Mouse (Mus musculus) heart, embryonic 12.5 days (tissue): ENCODE measurements around the gene Ppp1r14d. TPM values are rescaled to one million over a fixed set of nuclear protein-coding genes. Genes with fewer than 3 reads are reported as not detected.
A peak's percentile ranks its signal among the peaks of the same experiment; 100 is the strongest.

Source experiments
- ATAC-seq: fragments of 200-750 bp; cut with Nextera tagmentation; 2 replicates; pipeline ENCODE4 v1.8.0; 2017; ENCODE audit warnings: moderate TSS enrichment, moderate library complexity; ENCODE audit not compliant: insufficient number of reproducible peaks, low FRiP score
- H3K27ac ChIP-seq: fragments of 300-500 bp; sonication (generic); 2 replicates; pipeline ENCODE4 v1.5.1; 2016; ENCODE audit warnings: mild to moderate bottlenecking, moderate library complexity; ENCODE audit not compliant: poor library complexity, severe bottlenecking
- H3K27me3 ChIP-seq: fragments of 300-500 bp; sonication (generic); replicated peaks from 2 replicates; pipeline ENCODE4 v1.6.1; 2016; ENCODE audit warnings: mild to moderate bottlenecking, moderate library complexity
- H3K36me3 ChIP-seq: fragments of 300-500 bp; sonication (generic); 2 replicates; pipeline ENCODE4 v1.6.1; 2016; ENCODE audit warnings: mild to moderate bottlenecking, moderate library complexity
- H3K4me1 ChIP-seq: fragments of 300-500 bp; sonication (generic); replicated peaks from 2 replicates; pipeline ENCODE4 v1.6.1; 2016; ENCODE audit warnings: mild to moderate bottlenecking
- H3K4me2 ChIP-seq: fragments of 300-500 bp; sonication (generic); 2 replicates; pipeline ENCODE4 v1.6.1; 2016; ENCODE audit warnings: mild to moderate bottlenecking, moderate library complexity
- H3K4me3 ChIP-seq: fragments of 300-500 bp; sonication (generic); 2 replicates; pipeline ENCODE4 v1.5.1; 2016; ENCODE audit warnings: mild to moderate bottlenecking
- H3K9ac ChIP-seq: fragments of 300-500 bp; sonication (generic); 2 replicates; pipeline ENCODE4 v1.6.1; 2016; ENCODE audit warnings: mild to moderate bottlenecking, moderate library complexity
- H3K9me3 ChIP-seq: fragments of 300-500 bp; sonication (generic); replicated peaks from 2 replicates; pipeline ENCODE4 v1.6.1; 2016; ENCODE audit warnings: mild to moderate bottlenecking, moderate library complexity
- WGBS: fragments of 180-500 bp; shearing (Covaris S2); methylation state at CpG from one replicate; pipeline ENCODE4 v1.1.7; 2016; 5-methylcytosine and 5-hydroxymethylcytosine counted together
- polyA plus RNA-seq: library from polyadenylated mRNA; unstranded; fragments of >200 nt; fragmentation: Nextera tagmentation; extraction: Ambion mirVana; gene quantifications from 2 replicates; pipeline ENCODE4 v1.2.1, GENCODE M21; 2016

Gene Ppp1r14d
- polyA plus RNA-seq, 1 experiment from 2014 or later: not detected

DNA sequence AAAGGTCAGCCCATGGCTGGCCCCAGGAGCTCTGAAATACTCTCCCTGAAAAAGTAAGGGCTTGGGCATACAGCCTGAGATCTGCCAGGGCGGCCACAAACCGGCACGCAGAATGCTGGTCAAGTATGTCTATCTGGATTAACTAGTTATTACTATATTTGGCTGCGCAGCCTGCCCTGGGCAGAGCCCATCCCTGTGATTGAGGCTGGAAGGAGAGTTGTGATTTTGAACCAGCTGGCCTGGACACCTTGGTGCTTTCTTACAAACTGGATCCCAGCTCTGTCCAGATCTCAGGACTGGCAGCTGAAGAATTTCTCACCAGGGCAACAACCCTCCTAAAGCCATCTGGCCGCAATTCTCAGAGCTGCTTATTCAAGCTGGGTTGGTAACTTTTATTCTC, 35.6 kb downstream of the Ppp1r14d start:
- H3K9me3 ChIP-seq: no peaks in the 10 kb centered on the region
- ATAC-seq: no peak
- H3K9ac ChIP-seq: 0 out of 2 replicates have a peak overlapping the region, but pooled peaks have one; percentile 2

GRCm38 (mm10) chr2:119190969-119191368, 38.7 kb downstream of the Ppp1r14d start:
- Histone ChIP-seq H3K4me1 (0 out of 2 replicates have a peak, but pooled peaks cover 7% of the 10 kb centered on the region), H3K36me3 (no peaks in the 10 kb centered on the region), H3K9me3 (no peaks in the 10 kb centered on the region), H3K27me3 (no peaks in the 10 kb centered on the region), H3K27ac (no peak overlapping the region), H3K9ac (no peak overlapping the region), H3K4me3 (no peak overlapping the region), H3K4me2 (no peak overlapping the region)
- no peak for ATAC-seq
- WGBS: 76% methylated on average over 5 of the region's 5 CpGs

More for the DNA sequence above, 35.6 kb downstream of the Ppp1r14d start:
- H3K36me3 ChIP-seq: no peaks in the 10 kb centered on the region
- H3K4me3 ChIP-seq: no peak overlapping the region
- H3K4me1 ChIP-seq: peaks cover 9% of the 10 kb centered on the region; the same call in 1 of the 2 replicates
- no peak overlapping the region for H3K4me2 ChIP-seq
- 78% methylated on average over 5 of the region's 5 CpGs for WGBS
- H3K27me3 ChIP-seq: no peaks in the 10 kb centered on the region
- H3K27ac ChIP-seq: no peak overlapping the region

- Histone ChIP-seq H3K27ac (no peak overlapping the region), H3K9ac (no peak overlapping the region), H3K27me3 (no peaks in the 10 kb centered on the region), H3K9me3 (no peaks in the 10 kb centered on the region), H3K4me1 (0 out of 2 replicates have a peak, but pooled peaks cover 4% of the 10 kb centered on the region), H3K36me3 (peaks cover 11% of the 10 kb centered on the region), H3K4me2 (peak overlapping the region; percentile 76), H3K4me3 (peak overlapping the region; percentile 41)
- ATAC-seq: peak; percentile 87
- WGBS: 8% methylated on average over 15 of the region's 15 CpGs
These were observed 40.5 kb downstream of the Ppp1r14d start for GRCm38 (mm10) chr2:119189029-119189710.

DNA sequence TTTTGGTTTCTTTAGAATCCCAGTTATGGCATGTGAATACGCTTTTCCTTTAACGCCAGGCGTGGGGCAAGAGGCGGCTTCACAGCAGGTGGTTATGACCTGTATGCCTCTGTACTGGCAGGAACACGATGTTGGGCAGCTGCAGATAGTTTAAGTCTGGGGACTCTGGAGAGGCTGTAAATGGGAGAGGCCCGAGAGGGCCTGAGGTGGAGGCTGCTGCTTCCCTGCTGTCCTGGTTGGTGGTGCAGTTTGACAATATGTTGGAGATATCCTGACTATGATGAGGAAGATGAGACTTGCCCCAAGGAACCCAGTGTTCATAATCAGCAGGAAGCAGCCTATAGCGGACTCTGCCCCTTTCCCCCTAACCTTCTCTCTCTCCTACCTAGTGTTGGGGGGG, 46.8 kb downstream of the Ppp1r14d start:
- H3K4me1 ChIP-seq: no peaks in the 10 kb centered on the region
- 86% methylated on average over 7 of the region's 7 CpGs for WGBS
- H3K4me2 ChIP-seq: no peak overlapping the region
- no peaks in the 10 kb centered on the region for H3K27me3 ChIP-seq
- H3K36me3 ChIP-seq: peaks cover 51% of the 10 kb centered on the region
- ATAC-seq: no peak
- H3K27ac ChIP-seq: no peak overlapping the region
- H3K9me3 ChIP-seq: no peaks in the 10 kb centered on the region
- no peak overlapping the region for H3K4me3 ChIP-seq
- H3K9ac ChIP-seq: no peak overlapping the region

DNA sequence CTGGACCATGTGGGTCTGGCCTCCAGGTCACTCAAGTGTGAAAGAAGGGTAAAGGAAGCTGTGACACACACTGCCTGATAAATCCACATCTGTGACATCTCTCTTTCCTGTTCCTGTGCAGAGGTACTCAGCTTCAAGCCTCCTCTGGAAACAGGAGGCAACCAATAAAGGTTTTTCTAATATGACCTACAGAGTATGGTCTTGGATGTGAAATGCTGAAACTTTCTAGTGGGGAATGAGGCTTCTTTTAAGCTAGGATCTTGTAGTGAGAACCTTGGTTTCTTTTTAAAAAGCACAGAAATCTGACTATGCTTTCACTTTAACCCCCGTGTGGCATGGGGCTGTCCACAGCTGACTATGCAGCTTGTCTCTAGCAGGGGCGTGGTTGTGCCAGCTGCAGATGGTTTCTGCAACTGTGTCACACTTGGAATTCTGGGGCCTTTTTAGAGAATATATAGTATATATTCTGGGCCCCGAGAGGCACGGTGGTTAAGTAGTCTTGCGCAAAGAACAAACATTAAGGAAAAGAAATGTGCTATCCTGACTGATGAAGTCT, 52.2 kb downstream of the Ppp1r14d start:
- H3K4me2 ChIP-seq: no peak overlapping the region
- no peak for ATAC-seq
- H3K36me3 ChIP-seq: peaks cover 35% of the 10 kb centered on the region
- H3K4me1 ChIP-seq: peaks cover 27% of the 10 kb centered on the region
- H3K9me3 ChIP-seq: no peaks in the 10 kb centered on the region
- H3K27ac ChIP-seq: no peak overlapping the region
- H3K9ac ChIP-seq: no peak overlapping the region
- no peak overlapping the region for H3K4me3 ChIP-seq
- WGBS: 83% methylated on average over 5 of the region's 5 CpGs
- peaks cover 13% of the 10 kb centered on the region for H3K27me3 ChIP-seq

GRCm38 (mm10) chr2:119176761-119177160, 52.9 kb downstream of the Ppp1r14d start:
- H3K4me3 ChIP-seq: no peak overlapping the region
- H3K27me3 ChIP-seq: peaks cover 13% of the 10 kb centered on the region
- peaks cover 35% of the 10 kb centered on the region for H3K36me3 ChIP-seq
- no peaks in the 10 kb centered on the region for H3K9me3 ChIP-seq
- no peak overlapping the region for H3K4me2 ChIP-seq
- no peak for ATAC-seq
- peaks cover 34% of the 10 kb centered on the region for H3K4me1 ChIP-seq
- no peak overlapping the region for H3K27ac ChIP-seq
- H3K9ac ChIP-seq: no peak overlapping the region
- 53% methylated on average over 3 of the region's 3 CpGs for WGBS

- no peaks in the 10 kb centered on the region for H3K9me3 ChIP-seq
- 60% methylated on average over 6 of the region's 6 CpGs for WGBS
- no peak overlapping the region for H3K4me2 ChIP-seq
- H3K27ac ChIP-seq: no peak overlapping the region
- no peak overlapping the region for H3K9ac ChIP-seq
- peaks cover 13% of the 10 kb centered on the region for H3K27me3 ChIP-seq
- no peak for ATAC-seq
- no peak overlapping the region for H3K4me3 ChIP-seq
- H3K4me1 ChIP-seq: peaks cover 35% of the 10 kb centered on the region
- peaks cover 33% of the 10 kb centered on the region for H3K36me3 ChIP-seq
These were observed 54.1 kb downstream of the Ppp1r14d start for GRCm38 (mm10) chr2:119175614-119176013.

- no peak for ATAC-seq
- WGBS: 56% methylated on average over 14 of the region's 14 CpGs
- no peaks in the 10 kb centered on the region for H3K9me3 ChIP-seq
These were observed 54.8 kb downstream of the Ppp1r14d start for GRCm38 (mm10) chr2:119174866-119175265.

GRCm38 (mm10) chr2:119173991-119174651, 55.6 kb downstream of the Ppp1r14d start, which contains the start of gene Gm14137:
Gm14137 (plus strand) TSS chr2:119174509.
- Histone ChIP-seq H3K4me2 (peak within 1 kb of the TSS; percentile 62), H3K36me3 (peaks cover 18% of the 10 kb centered on the region; the same call in 1 of the 2 replicates), H3K27ac (peak within 1 kb of the TSS; percentile 71; the same call in 1 of the 2 replicates), H3K9me3 (no peaks in the 10 kb centered on the region), H3K27me3 (peaks cover 20% of the 10 kb centered on the region), H3K9ac (peak within 1 kb of the TSS; percentile 51; the same call in 1 of the 2 replicates), H3K4me3 (no peak within 1 kb of the TSS), H3K4me1 (peaks cover 35% of the 10 kb centered on the region)
- 57% methylated on average over 8 of the region's 8 CpGs for WGBS
- no peak for ATAC-seq

More at GRCm38 (mm10) chr2:119174866-119175265, 54.8 kb downstream of the Ppp1r14d start:
- Histone ChIP-seq H3K9ac (0 out of 2 replicates have a peak overlapping the region, but pooled peaks have one; percentile 20), H3K27me3 (peaks cover 13% of the 10 kb centered on the region), H3K27ac (no peak overlapping the region), H3K36me3 (peaks cover 25% of the 10 kb centered on the region; the same call in 1 of the 2 replicates), H3K4me1 (peaks cover 35% of the 10 kb centered on the region), H3K4me3 (no peak overlapping the region), H3K4me2 (no peak overlapping the region)

DNA sequence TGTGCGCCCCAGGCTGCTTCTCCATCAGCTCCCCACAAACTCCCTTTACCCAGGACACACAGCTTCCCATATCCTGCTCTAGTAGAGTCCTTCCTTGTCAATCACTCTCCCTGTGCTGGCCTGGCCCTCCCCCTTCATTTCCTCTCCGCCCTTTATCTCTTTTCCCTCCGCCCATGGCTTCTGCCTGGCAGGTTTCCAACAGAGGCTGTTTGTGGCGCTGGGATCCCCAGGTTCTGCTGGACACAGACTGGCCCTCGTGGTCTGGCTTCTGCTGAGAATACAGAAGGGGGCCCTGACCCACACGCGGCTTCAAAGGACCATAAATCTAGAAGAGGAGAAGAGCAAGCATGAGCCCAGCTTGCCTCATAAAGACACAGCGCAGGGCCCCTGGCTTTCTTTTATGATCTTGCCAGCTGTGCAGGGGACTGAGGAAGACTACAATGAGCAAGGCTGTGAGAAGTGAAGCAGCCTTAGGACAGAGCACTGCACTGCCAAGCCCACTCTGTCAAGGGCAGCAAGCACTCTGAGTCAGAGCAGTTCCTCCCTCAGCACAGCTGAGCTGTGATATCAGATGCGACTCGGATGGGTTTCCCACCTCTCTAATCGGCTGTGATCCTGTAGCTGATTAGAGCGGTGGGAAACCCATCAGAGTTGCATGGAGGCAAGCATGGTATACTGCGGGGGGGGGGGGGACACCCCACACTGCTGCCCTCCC, 56.7 kb downstream of the Ppp1r14d start:
- peaks cover 9% of the 10 kb centered on the region; the same call in 1 of the 2 replicates for H3K36me3 ChIP-seq
- H3K4me1 ChIP-seq: peaks cover 36% of the 10 kb centered on the region
- ATAC-seq: peak; percentile 77
- H3K27me3 ChIP-seq: peaks cover 28% of the 10 kb centered on the region
- H3K4me3 ChIP-seq: 0 out of 2 replicates have a peak overlapping the region, but pooled peaks have one; percentile 12
- H3K27ac ChIP-seq: peak overlapping the region; percentile 71
- H3K9ac ChIP-seq: peak overlapping the region; percentile 51; the same call in 1 of the 2 replicates
- peak overlapping the region; percentile 62 for H3K4me2 ChIP-seq
- no peaks in the 10 kb centered on the region for H3K9me3 ChIP-seq
- 10% methylated on average over 13 of the region's 13 CpGs for WGBS
